Mouse (Mus musculus) forebrain, embryonic 11.5 days (tissue): Measurements from ENCODE around the gene Trim54. TPM values are rescaled to one million over a fixed set of nuclear protein-coding genes. Genes with fewer than 3 reads are reported as not detected.

Experiments
- ATAC-seq: fragments of 200-750 bp; cut with Nextera tagmentation; replicated peaks from 2 replicates; pipeline ENCODE4 v1.8.0; 2017; ENCODE audit warnings: moderate TSS enrichment; ENCODE audit not compliant: low FRiP score
- DNase-seq: peaks from one replicate; pipeline ENCODE4 v3.0.0-alpha.2; 2017; ENCODE audit warnings: low spot score
- H3K27ac ChIP-seq: fragments of 300-500 bp; sonication (generic); 2 replicates; pipeline ENCODE4 v1.5.1; 2014; ENCODE audit warnings: low read depth, low read length
- H3K27me3 ChIP-seq: fragments of 300-500 bp; sonication (generic); 2 replicates; pipeline ENCODE4 v1.6.1; 2014; ENCODE audit warnings: mild to moderate bottlenecking, low read length, mixed read lengths; ENCODE audit not compliant: control insufficient read depth, insufficient read depth
- H3K36me3 ChIP-seq: fragments of 300-500 bp; sonication (generic); 2 replicates; pipeline ENCODE4 v1.6.1; 2014; ENCODE audit warnings: mild to moderate bottlenecking, low read length, moderate library complexity, mixed read lengths; ENCODE audit not compliant: control insufficient read depth, insufficient read depth
- H3K4me1 ChIP-seq: fragments of 300-500 bp; sonication (generic); replicated peaks from 2 replicates; pipeline ENCODE4 v1.6.1; 2014; ENCODE audit warnings: low read length, mixed read lengths; ENCODE audit not compliant: control insufficient read depth, insufficient read depth
- H3K4me2 ChIP-seq: fragments of 300-500 bp; sonication (generic); 2 replicates; pipeline ENCODE4 v1.6.1; 2014; ENCODE audit warnings: low read depth, mild to moderate bottlenecking, low read length, moderate library complexity, mixed read lengths; ENCODE audit not compliant: severe bottlenecking
- H3K4me3 ChIP-seq: fragments of 300-500 bp; sonication (generic); 2 replicates; pipeline ENCODE4 v1.5.1; 2014; ENCODE audit warnings: low read depth, low read length
- H3K9ac ChIP-seq: fragments of 300-500 bp; sonication (generic); 2 replicates; pipeline ENCODE4 v1.6.1; 2014; ENCODE audit warnings: low read length
- H3K9me3 ChIP-seq: fragments of 300-500 bp; sonication (generic); 2 replicates; pipeline ENCODE4 v1.6.1; 2016; ENCODE audit warnings: low read length, mixed read lengths; ENCODE audit not compliant: control insufficient read depth
- WGBS: fragments of 180-500 bp; shearing (Covaris S2); extraction: QIAGEN DNeasy Blood & Tissue Kit; methylation state at CpG from one replicate; pipeline ENCODE4 v1.1.7; 2014; 5-methylcytosine and 5-hydroxymethylcytosine counted together
- polyA plus RNA-seq: library from polyadenylated mRNA; unstranded; fragments of >200 nt; fragmentation: Nextera tagmentation; extraction: Ambion mirVana; gene quantifications from 2 replicates; pipeline ENCODE4 v1.2.1, GENCODE M21; 2014

Gene Trim54
- polyA plus RNA-seq, 1 experiment from 2014 or later = not detected

GRCm38 (mm10) chr5:31123481-31123880 lies 7.0 kb downstream of the Trim54 start:
- WGBS = 43% methylated on average over 2 of the region's 2 CpGs
- no peak overlapping the region for H3K4me2 ChIP-seq
- no peaks in the 10 kb centered on the region for H3K4me1 ChIP-seq
- no peak overlapping the region for H3K9ac ChIP-seq
- H3K27me3 ChIP-seq = no peaks in the 10 kb centered on the region
- no peak overlapping the region for H3K27ac ChIP-seq
- ATAC-seq (no peak), DNase-seq (no peak)
- no peaks in the 10 kb centered on the region for H3K36me3 ChIP-seq
- H3K4me3 ChIP-seq = no peak overlapping the region
- H3K9me3 ChIP-seq = no peaks in the 10 kb centered on the region

- Histone ChIP-seq H3K9ac (no peak overlapping the region), H3K4me3 (no peak overlapping the region), H3K27me3 (no peaks in the 10 kb centered on the region), H3K27ac (no peak overlapping the region), H3K4me2 (no peak overlapping the region), H3K4me1 (no peaks in the 10 kb centered on the region), H3K9me3 (no peaks in the 10 kb centered on the region), H3K36me3 (no peaks in the 10 kb centered on the region)
- 47% methylated on average over 5 of the region's 5 CpGs for WGBS
- DNase-seq (no peak), ATAC-seq (no peak)
These were observed 9.5 kb downstream of the Trim54 start for GRCm38 (mm10) chr5:31126050-31126449.

DNA sequence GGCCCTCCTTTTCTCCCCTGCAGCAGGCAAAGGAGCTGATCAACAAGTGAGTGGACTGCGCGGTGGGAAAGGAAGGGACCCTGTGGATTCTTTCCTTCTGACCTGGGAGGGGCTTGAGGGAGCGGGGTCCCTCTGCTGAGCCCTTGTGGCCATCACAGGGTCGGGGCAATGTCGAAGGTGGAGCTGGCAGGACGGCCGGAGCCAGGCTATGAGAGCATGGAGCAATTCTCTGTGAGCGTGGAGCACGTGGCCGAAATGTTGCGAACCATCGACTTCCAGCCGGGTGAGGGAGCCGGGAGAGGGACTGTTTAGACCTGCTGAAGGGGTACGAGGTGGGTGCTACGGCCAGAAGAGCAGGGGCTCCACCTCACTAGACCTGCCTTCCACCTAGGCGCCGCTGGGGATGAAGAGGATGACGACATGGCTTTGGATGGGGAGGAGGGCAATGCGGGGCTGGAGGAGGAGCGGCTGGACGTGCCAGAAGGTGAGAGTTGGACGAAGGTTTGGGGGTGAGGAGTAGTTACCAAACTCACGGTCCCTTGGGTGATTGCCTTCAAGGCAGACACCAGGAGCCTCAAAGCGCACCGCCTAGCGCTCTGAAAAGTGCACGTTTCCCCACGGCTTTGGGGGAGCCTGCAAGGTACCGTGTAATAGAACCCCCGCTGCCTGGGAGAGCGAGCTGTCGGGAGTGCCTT lies 20.4 kb downstream of the Trim54 start:
- Histone ChIP-seq H3K9ac (no peak overlapping the region), H3K4me2 (peak overlapping the region; percentile 3; the same call in 1 of the 2 replicates), H3K27me3 (peaks cover 50% of the 10 kb centered on the region), H3K4me3 (no peak overlapping the region), H3K4me1 (peaks cover 11% of the 10 kb centered on the region; the same call in 1 of the 2 replicates), H3K36me3 (peaks cover 3% of the 10 kb centered on the region; the same call in 1 of the 2 replicates), H3K27ac (no peak overlapping the region), H3K9me3 (no peaks in the 10 kb centered on the region)
- DNase-seq (no peak), ATAC-seq (no peak)
- WGBS = under 1% methylated on average over 33 of the region's 33 CpGs

DNA sequence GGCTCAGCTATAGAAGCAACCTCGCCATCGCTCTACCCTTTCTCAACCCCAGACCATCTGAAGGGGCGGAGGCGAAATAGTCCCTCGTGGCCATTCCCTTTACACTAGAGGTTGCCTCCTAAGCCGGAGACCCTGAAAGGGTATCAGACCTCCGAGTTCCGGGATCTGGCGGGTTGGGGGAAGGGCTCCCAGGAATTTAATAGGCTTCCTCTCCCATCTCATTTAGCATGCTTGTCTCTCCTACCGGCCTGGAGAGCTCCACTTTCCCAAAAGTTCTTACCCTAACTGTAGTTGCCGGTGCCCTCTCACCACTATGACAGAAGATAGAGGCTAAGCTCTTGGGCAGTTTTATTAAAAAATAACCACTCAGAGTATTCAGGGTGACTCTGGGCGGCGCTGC lies 21.1 kb downstream of the Trim54 start:
- Histone ChIP-seq H3K36me3 (peaks cover 3% of the 10 kb centered on the region; the same call in 1 of the 2 replicates), H3K4me3 (peak overlapping the region; percentile 14; the same call in 1 of the 2 replicates), H3K4me2 (peak overlapping the region; percentile 46), H3K9ac (no peak overlapping the region), H3K27ac (no peak overlapping the region), H3K27me3 (peaks cover 50% of the 10 kb centered on the region), H3K9me3 (no peaks in the 10 kb centered on the region), H3K4me1 (peaks cover 11% of the 10 kb centered on the region; the same call in 1 of the 2 replicates)
- ATAC-seq (no peak), DNase-seq (no peak)
- 1% methylated on average over 13 of the region's 13 CpGs for WGBS

- H3K9ac ChIP-seq = no peak within 1 kb of the TSS
- peaks cover 3% of the 10 kb centered on the region; the same call in 1 of the 2 replicates for H3K36me3 ChIP-seq
- peak within 1 kb of the TSS; percentile 14; the same call in 1 of the 2 replicates for H3K4me3 ChIP-seq
- 1% methylated on average over 52 of the region's 52 CpGs for WGBS
- DNase-seq (no peak), ATAC-seq (no peak)
- H3K9me3 ChIP-seq = no peaks in the 10 kb centered on the region
- no peak within 1 kb of the TSS for H3K27ac ChIP-seq
- peaks cover 50% of the 10 kb centered on the region for H3K27me3 ChIP-seq
- peaks cover 11% of the 10 kb centered on the region; the same call in 1 of the 2 replicates for H3K4me1 ChIP-seq
- peak within 1 kb of the TSS; percentile 46 for H3K4me2 ChIP-seq
These were observed 21.9 kb downstream of the Trim54 start, which contains the start of gene Ucn for GRCm38 (mm10) chr5:31138241-31138967. Ucn (minus strand) TSS chr5:31138829.

DNA sequence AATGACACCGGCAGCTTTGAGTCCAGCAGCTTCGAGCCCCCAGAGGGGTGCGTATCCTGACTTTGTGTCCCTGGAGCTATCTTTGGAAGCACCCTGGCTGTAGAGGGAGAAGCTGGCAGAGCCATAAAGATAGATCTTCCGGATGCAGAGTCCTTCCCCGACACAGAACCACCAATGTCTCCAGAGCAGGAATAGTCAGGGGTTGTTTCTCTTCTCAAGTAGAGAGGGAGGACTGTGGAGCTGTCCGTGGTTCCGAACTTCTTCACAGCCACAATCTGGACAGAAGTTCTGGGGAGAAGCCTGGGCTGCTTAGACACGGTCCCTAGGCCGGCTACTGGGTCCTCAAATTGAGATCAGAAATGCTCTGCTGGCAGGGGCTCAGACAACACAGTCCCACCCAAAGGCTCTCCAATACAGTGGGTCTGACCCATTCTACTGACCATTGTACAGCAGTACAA lies 22.5 kb downstream of the Trim54 start:
- no peak for ATAC-seq
- Histone ChIP-seq H3K4me1 (peaks cover 11% of the 10 kb centered on the region; the same call in 1 of the 2 replicates), H3K9me3 (no peaks in the 10 kb centered on the region), H3K27me3 (peaks cover 50% of the 10 kb centered on the region), H3K4me2 (no peak overlapping the region), H3K9ac (no peak overlapping the region), H3K4me3 (no peak overlapping the region), H3K27ac (no peak overlapping the region), H3K36me3 (peaks cover 3% of the 10 kb centered on the region; the same call in 1 of the 2 replicates)
- no peak for DNase-seq
- 17% methylated on average over 9 of the region's 9 CpGs for WGBS

DNA sequence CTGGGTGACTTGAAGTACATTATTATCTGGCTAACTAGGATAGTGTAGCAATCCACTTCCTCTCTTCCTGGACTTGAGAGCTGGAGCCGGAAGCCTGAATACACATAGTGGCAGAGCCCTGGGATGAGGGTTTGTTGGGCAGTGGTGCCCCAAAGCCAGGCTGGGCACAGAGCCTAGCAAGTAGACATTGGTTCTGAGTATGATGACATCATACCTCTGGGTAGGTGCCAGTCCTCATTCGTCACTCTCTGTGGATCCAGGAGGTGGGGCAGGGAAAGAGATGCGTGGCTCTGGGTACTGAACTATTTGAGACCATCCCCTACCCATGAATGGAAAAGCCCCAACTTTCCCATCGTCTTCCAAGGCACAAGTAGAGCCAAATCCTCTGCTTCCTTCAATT lies 33.3 kb downstream of the Trim54 start:
- Histone ChIP-seq H3K4me2 (no peak overlapping the region), H3K27me3 (no peaks in the 10 kb centered on the region), H3K9ac (no peak overlapping the region), H3K27ac (no peak overlapping the region), H3K36me3 (no peaks in the 10 kb centered on the region), H3K9me3 (no peaks in the 10 kb centered on the region), H3K4me3 (no peak overlapping the region), H3K4me1 (peaks cover 5% of the 10 kb centered on the region; the same call in 1 of the 2 replicates)
- ATAC-seq (no peak), DNase-seq (no peak)
- 91% methylated on average over 4 of the region's 4 CpGs for WGBS

DNA sequence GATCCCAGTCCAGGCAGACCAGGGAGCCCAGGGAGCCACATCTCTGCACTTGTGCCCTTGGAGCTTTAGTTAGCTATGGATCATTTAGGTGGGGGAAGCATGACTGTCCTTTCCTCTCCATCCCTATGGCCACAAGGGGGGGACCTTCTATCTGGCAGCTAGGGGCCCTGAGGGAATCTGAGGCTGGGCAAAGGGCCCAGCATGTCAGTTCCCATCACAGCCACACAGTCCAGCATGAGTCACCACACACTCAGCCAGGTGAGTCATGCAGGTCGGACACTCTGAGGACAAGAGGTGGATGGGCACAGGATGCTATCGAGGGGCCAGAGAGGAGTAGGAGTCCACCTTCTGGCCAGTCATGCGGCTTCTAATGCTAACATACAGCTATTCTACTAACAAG lies 35.2 kb downstream of the Trim54 start:
- WGBS = 96% methylated on average over 3 of the region's 3 CpGs
- no peak overlapping the region for H3K27ac ChIP-seq
- no peaks in the 10 kb centered on the region for H3K36me3 ChIP-seq
- no peak overlapping the region for H3K4me3 ChIP-seq
- H3K9me3 ChIP-seq = no peaks in the 10 kb centered on the region
- H3K4me1 ChIP-seq = peaks cover 5% of the 10 kb centered on the region; the same call in 1 of the 2 replicates
- no peak overlapping the region for H3K4me2 ChIP-seq
- DNase-seq (no peak), ATAC-seq (no peak)
- H3K27me3 ChIP-seq = no peaks in the 10 kb centered on the region
- H3K9ac ChIP-seq = no peak overlapping the region
